Mouse (Mus musculus): ENCODE data around the gene 2010111I01Rik.

DNA sequence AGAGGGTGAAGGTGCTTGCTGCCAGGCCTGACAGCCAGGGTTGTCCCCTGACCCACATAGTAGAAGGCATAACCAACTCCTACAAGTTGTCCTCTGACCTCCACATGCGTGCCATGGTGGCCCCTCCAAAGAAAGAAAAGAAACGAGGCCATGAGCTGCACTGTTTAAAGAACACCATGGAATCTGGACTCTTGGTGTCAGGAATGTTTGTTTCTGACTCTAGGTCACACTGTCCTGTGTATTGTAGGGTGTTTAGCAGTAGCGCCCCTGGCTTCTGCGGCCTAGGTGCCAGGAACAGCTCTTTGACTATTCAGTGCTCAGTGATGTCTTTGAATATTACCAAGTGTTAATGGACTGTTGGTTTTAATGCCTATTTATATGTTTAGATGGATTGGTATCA, 8.4 kb downstream of the 2010111I01Rik start:
- TF ChIP-seq CTCF (conservative IDR thresholded peaks at IDR 0.05; ENCODE audit: insufficient read depth, insufficient read length, low read depth, low read length) (no peak; the same call in 1 of the 2 replicates), POLR2A (IDR thresholded peaks at IDR 0.05; ENCODE audit: low read depth, low read length) (no peak)

Measured in kidney, adult 2 months (tissue).